Mouse (Mus musculus): ENCODE measurements around the gene Pknox2.

GRCm38 (mm10) chr9:37129046-37129445, 18.2 kb downstream of the Pknox2 start:
- no peak for TF ChIP-seq POLR2A (IDR thresholded peaks at IDR 0.05; ENCODE audit: borderline replicate concordance, control insufficient read depth, low read depth, low read length)
- TF ChIP-seq CTCF (IDR thresholded peaks at IDR 0.05; ENCODE audit: control insufficient read depth, insufficient read depth, low read length): no peak

All from bone marrow, adult 2 months (tissue).